Mouse (Mus musculus) liver, embryonic 11.5 days (tissue): ENCODE measurements around the gene Zfp583. TPM values are rescaled to one million over a fixed set of nuclear protein-coding genes. Genes with fewer than 3 reads are reported as not detected.
A peak's percentile ranks its signal among the peaks of the same experiment; 100 is the strongest.
"Not testable (repeated sequence)": the region's sequence is repeated elsewhere in the genome, so short reads cannot be mapped to it uniquely, and the experiment has no call there.

Experiments
- ATAC-seq: fragments of 200-750 bp; cut with Nextera tagmentation; replicated peaks from 2 replicates; pipeline ENCODE4 v1.8.0; 2017; ENCODE audit warnings: moderate number of reproducible peaks, mild to moderate bottlenecking, moderate TSS enrichment, moderate library complexity; ENCODE audit not compliant: low FRiP score
- DNase-seq: peaks from one replicate; pipeline ENCODE4 v3.0.0-alpha.2; 2017; ENCODE audit warnings: low spot score
- H3K27ac ChIP-seq: fragments of 300-500 bp; sonication (generic); 2 replicates; pipeline ENCODE4 v1.5.1; 2014; ENCODE audit warnings: mild to moderate bottlenecking, low read depth, low read length, control low read depth
- H3K27me3 ChIP-seq: fragments of 300-500 bp; sonication (generic); replicated peaks from 2 replicates; pipeline ENCODE4 v1.6.1; 2014; ENCODE audit warnings: low read length, mixed read lengths; ENCODE audit not compliant: control insufficient read depth, insufficient read depth
- H3K36me3 ChIP-seq: fragments of 300-500 bp; sonication (generic); 2 replicates; pipeline ENCODE4 v1.6.1; 2014; ENCODE audit warnings: mild to moderate bottlenecking, low read length, moderate library complexity, mixed read lengths; ENCODE audit not compliant: control insufficient read depth, insufficient read depth
- H3K4me1 ChIP-seq: fragments of 300-500 bp; sonication (generic); replicated peaks from 2 replicates; pipeline ENCODE4 v1.6.1; 2014; ENCODE audit warnings: low read length, mixed read lengths; ENCODE audit not compliant: control insufficient read depth, insufficient read depth
- H3K4me2 ChIP-seq: fragments of 300-500 bp; sonication (generic); 2 replicates; pipeline ENCODE4 v1.6.1; 2014; ENCODE audit warnings: mild to moderate bottlenecking, control low read depth, moderate library complexity
- H3K4me3 ChIP-seq: fragments of 300-500 bp; sonication (generic); 2 replicates; pipeline ENCODE4 v1.5.1; 2014; ENCODE audit warnings: low read depth, low read length, control low read depth
- H3K9ac ChIP-seq: fragments of 300-500 bp; sonication (generic); 2 replicates; pipeline ENCODE4 v1.6.1; 2014; ENCODE audit warnings: low read depth, low read length, control low read depth
- H3K9me3 ChIP-seq: fragments of 300-500 bp; sonication (generic); 2 replicates; pipeline ENCODE4 v1.6.1; 2016; ENCODE audit warnings: low read length, inconsistent platforms, mixed read lengths; ENCODE audit not compliant: control insufficient read depth
- WGBS: fragments of 180-500 bp; shearing (Covaris S2); extraction: QIAGEN DNeasy Blood & Tissue Kit; methylation state at CpG from one replicate; pipeline ENCODE4 v1.1.7; 2014; 5-methylcytosine and 5-hydroxymethylcytosine counted together
- polyA plus RNA-seq: library from polyadenylated mRNA; unstranded; fragments of >200 nt; fragmentation: Nextera tagmentation; extraction: Ambion mirVana; gene quantifications from 2 replicates; pipeline ENCODE4 v1.2.1, GENCODE M21; 2014

The Zfp583 gene
- 3.8 and 4.6 TPM in 2 replicates for polyA plus RNA-seq

DNA sequence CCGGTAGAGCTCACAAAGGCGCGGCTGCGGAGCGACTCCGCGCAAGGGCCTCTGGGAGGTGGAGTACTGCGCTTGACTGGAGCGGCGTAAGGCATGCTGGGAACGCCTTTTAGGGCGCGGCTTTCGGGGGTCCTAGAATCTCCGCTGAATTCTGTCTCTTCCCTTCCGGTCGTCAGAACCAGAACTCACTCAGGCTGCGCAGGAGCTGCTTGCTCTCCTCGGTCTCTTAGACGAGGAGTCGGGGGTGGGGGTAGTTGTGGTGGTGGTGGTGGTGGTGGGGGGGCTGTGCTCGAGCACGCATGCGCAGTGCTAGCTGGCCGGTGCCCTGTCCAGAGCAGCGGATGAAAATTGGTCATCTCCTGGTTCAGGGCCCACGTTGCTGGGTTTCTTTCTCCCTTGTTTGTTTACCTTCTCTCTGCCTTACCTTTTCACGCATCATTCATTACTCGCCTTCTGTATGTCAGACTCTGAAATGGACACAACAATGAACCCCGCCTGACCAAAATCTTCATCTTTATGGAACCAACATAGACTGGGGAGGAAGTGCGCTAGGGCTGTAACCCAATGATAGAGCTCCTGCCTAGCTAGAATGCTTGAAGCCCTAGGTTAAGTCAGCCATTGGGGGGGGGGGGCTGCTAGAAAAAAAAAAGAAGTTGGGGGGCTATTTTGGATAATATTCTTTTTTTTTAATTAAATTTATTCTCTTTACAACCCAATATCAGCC is at the start of gene Zfp583:
Gene Zfp583 (minus strand): TSS at position 53 of the 724 bp plus-strand sequence.
- peak within 1 kb of the TSS; percentile 84 for H3K4me2 ChIP-seq
- ATAC-seq (peak; percentile 92), DNase-seq (peak; percentile 80)
- no peaks in the 10 kb centered on the region for H3K9me3 ChIP-seq
- 0 out of 2 replicates have a peak, but pooled peaks cover 2% of the 10 kb centered on the region for H3K36me3 ChIP-seq
- H3K9ac ChIP-seq: peak within 1 kb of the TSS; percentile 88
- peak within 1 kb of the TSS; percentile 70 for H3K4me3 ChIP-seq
- 4% methylated on average over 31 of the region's 31 CpGs for WGBS
- H3K4me1 ChIP-seq: peaks cover 6% of the 10 kb centered on the region; the same call in 1 of the 2 replicates
- peak within 1 kb of the TSS; percentile 69 for H3K27ac ChIP-seq
- H3K27me3 ChIP-seq: no peaks in the 10 kb centered on the region

DNA sequence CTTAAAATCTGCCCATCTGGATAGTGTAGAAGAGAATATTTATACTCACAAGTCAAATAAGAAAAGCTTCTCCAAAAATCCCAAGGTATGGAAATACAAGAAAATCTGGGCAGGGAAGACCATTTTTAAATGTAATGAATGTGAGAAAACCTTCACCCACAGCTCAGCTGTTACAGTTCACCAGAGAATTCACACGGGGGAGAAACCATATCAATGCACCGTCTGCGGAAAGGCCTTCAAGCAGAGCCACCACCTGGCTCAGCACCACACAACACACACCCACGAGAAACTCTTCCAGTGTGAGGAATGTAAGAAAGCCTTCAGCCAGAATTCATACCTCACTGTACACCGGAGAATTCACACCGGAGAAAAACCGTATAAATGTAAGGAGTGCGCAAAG is 47.4 kb upstream of the Zfp583 start:
- DNase-seq (no peak), ATAC-seq (no peak)
- 81% methylated on average over 8 of the region's 8 CpGs for WGBS
- Histone ChIP-seq H3K4me3 (no peak overlapping the region), H3K27me3 (no peaks in the 10 kb centered on the region), H3K4me2 (no peak overlapping the region), H3K4me1 (no peaks in the 10 kb centered on the region), H3K36me3 (no peaks in the 10 kb centered on the region), H3K27ac (no peak overlapping the region), H3K9me3 (no peaks in the 10 kb centered on the region), H3K9ac (no peak overlapping the region)

DNA sequence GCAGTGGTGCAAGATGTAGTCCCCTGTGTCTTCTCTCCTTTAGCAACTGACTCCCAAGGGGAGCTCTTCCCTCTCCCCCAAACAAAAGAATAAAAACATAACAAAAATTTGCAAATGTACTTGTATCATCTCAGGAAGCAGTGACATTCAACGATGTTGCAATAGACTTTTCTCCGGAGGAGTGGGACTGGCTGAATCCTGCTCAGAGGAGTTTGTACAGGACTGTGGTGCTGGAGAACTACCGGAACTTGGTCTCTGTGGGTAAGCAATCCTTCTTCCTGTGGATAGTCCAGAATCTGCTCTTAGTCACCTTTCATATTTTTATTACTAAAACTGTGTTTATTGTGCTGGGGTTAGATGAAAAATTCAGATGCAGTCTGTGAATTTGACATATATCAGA is 41.9 kb upstream of the Zfp583 start:
- H3K36me3 ChIP-seq: no peaks in the 10 kb centered on the region
- H3K27ac ChIP-seq: no peak overlapping the region
- H3K4me2 ChIP-seq: no peak overlapping the region
- H3K27me3 ChIP-seq: no peaks in the 10 kb centered on the region
- no peaks in the 10 kb centered on the region for H3K9me3 ChIP-seq
- no peaks in the 10 kb centered on the region for H3K4me1 ChIP-seq
- 82% methylated on average over 3 of the region's 3 CpGs for WGBS
- H3K9ac ChIP-seq: no peak overlapping the region
- no peak overlapping the region for H3K4me3 ChIP-seq
- DNase-seq: no peak
- ATAC-seq: no peak

DNA sequence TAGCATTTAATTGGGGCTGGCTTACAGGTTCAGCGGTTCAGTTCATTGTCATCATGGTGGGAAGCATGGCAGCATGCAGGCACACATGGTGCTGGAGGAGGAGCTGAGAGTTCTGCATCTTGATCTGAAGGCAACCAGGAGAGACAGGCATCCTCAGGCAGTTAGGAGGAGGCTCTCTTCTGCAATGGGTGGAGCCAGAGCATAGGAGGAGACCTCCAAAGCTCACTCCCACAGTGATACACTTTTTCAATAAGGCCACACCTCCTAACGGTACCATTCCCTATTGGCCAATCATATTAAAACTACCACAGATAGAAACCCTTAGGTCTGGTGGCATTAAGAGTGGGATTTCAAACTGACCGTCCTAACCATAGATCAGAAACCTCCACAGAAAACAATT is 38.4 kb upstream of the Zfp583 start:
- H3K27me3 ChIP-seq: no peaks in the 10 kb centered on the region
- H3K9me3 ChIP-seq: no peaks in the 10 kb centered on the region
- 0 out of 2 replicates have a peak, but pooled peaks cover 4% of the 10 kb centered on the region for H3K4me1 ChIP-seq
- ATAC-seq: peak; percentile 50
- 74% methylated on average over 3 of the region's 3 CpGs for WGBS
- H3K4me2 ChIP-seq: no peak overlapping the region
- H3K36me3 ChIP-seq: no peaks in the 10 kb centered on the region
- DNase-seq: no peak
- no peak overlapping the region for H3K27ac ChIP-seq
- no peak overlapping the region for H3K9ac ChIP-seq
- H3K4me3 ChIP-seq: no peak overlapping the region

DNA sequence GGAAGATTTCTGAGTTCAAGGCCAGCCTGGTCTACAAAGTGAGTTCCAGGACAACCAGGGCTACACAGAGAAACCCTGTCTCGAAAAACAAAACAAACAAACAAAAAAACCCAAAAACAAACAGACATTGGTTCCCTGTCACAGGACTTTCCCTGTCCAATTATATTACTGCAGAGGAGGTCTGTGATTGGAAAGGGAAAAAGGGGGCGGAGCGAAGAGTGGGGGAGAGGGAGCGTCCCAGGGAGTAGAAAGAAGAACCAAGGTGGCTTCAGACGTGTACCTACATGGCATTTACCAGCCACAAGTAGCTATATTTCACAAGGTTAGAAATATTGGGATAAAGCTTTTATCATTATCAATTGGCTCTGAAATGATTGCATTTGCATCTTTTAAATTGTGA is 37.1 kb upstream of the Zfp583 start:
- H3K27ac ChIP-seq, H3K27me3 ChIP-seq, H3K9ac ChIP-seq, H3K9me3 ChIP-seq, H3K36me3 ChIP-seq, H3K4me3 ChIP-seq, H3K4me1 ChIP-seq, H3K4me2 ChIP-seq, ATAC-seq, DNase-seq: not testable (repeated sequence)
- 80% methylated on average over 5 of the region's 5 CpGs for WGBS

DNA sequence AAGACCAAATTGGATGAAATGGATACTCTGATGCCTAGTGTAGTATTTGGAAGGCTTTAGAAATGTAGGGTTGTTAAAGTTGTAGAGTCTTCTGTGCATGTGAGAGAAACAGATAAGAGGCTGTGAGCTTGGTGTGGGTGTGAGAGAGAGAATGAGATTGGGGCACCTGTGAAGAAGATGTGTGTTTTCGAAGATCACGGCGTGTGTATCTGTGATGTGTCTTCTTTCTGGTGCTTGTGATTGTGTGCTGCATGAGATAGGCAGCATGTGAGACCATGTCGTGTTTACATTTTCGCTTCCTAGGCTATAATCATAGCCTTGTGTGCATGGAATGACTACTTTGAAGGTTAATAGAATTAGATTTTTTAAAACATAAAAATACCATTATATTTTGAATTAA is 36.1 kb upstream of the Zfp583 start:
- H3K4me3 ChIP-seq: no peak overlapping the region
- H3K27me3 ChIP-seq: no peaks in the 10 kb centered on the region
- H3K9me3 ChIP-seq: no peaks in the 10 kb centered on the region
- ATAC-seq: peak; percentile 11; the same call in 1 of the 2 replicates
- DNase-seq: no peak
- H3K36me3 ChIP-seq: no peaks in the 10 kb centered on the region
- H3K4me1 ChIP-seq: peaks cover 7% of the 10 kb centered on the region
- H3K27ac ChIP-seq: peak overlapping the region; percentile 70
- 56% methylated on average over 5 of the region's 5 CpGs for WGBS
- no peak overlapping the region for H3K9ac ChIP-seq
- peak overlapping the region; percentile 2; the same call in 1 of the 2 replicates for H3K4me2 ChIP-seq

DNA sequence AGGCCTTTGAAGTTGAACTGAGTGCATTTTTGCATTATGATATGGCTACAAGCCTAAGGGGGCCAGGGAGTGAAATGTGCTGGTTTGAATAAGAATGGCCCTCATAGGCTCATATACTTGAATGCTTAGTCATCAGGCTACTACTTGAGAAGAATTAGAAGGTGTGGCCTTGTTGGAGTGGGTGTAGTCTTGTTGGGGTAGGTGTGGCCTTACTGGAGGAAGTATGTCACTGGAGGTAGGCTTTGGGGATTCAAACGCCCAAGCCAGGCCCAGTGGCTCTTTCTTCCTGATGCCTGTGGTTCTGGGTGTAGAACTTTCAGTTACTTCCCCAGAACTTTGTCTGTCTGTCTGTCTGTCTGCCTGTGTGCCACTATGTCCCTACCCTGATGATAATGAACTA is 33.7 kb upstream of the Zfp583 start:
- Histone ChIP-seq H3K9me3 (no peaks in the 10 kb centered on the region), H3K4me2 (no peak overlapping the region), H3K36me3 (no peaks in the 10 kb centered on the region), H3K4me3 (no peak overlapping the region), H3K4me1 (peaks cover 11% of the 10 kb centered on the region), H3K27ac (no peak overlapping the region), H3K27me3 (no peaks in the 10 kb centered on the region), H3K9ac (no peak overlapping the region)
- ATAC-seq (no peak), DNase-seq (no peak)
- WGBS: 75% methylated on average over 1 of the region's 1 CpGs

DNA sequence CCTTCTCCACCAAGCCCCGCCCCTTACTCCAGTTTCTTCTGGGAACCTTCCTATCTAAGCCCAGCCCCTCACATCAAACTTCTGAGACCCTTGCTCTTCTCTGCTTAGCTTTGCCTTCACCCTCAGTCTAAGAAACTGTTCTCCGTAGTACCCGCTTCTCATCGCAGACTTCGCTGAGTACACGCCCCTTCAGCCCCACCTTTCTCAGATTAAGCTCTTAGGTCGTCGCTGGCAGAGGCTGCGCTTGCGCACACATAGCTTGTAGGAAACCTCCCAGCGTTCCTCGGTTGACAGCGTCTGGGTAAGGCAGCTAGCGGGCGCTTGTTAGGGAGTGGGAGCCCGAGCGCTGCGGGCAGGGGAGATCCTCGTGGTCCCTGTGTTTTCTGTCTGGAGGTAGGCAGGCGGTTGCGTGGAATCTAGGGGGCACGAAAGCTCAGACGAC is 32.0 kb upstream of the Zfp583 start, which contains the start of gene Zfp78:
Gene Zfp78 (plus strand): TSS at position 234 of the 442 bp plus-strand sequence.
- no peaks in the 10 kb centered on the region for H3K27me3 ChIP-seq
- H3K9ac ChIP-seq: peak within 1 kb of the TSS; percentile 65
- 1% methylated on average over 23 of the region's 23 CpGs for WGBS
- ATAC-seq (peak; percentile 78), DNase-seq (no peak)
- peak within 1 kb of the TSS; percentile 68 for H3K4me3 ChIP-seq
- no peaks in the 10 kb centered on the region for H3K36me3 ChIP-seq
- peak within 1 kb of the TSS; percentile 76 for H3K27ac ChIP-seq
- no peaks in the 10 kb centered on the region for H3K9me3 ChIP-seq
- peak within 1 kb of the TSS; percentile 87 for H3K4me2 ChIP-seq
- peaks cover 13% of the 10 kb centered on the region for H3K4me1 ChIP-seq
